Mouse (Mus musculus): ENCODE measurements around the gene Setd1b. TPM values are rescaled to one million over a fixed set of nuclear protein-coding genes. Genes with fewer than 3 reads are reported as not detected.

Gene Setd1b
- polyA plus RNA-seq, 1 experiment from 2014 or later = 11.1 TPM

- H3K4me1 ChIP-seq = peaks cover 24% of the 10 kb centered on the region
- no peak overlapping the region for H3K4me2 ChIP-seq
- WGBS = 40% methylated on average over 7 of the region's 7 CpGs
- no peaks in the 10 kb centered on the region for H3K27me3 ChIP-seq
- no peak overlapping the region for H3K27ac ChIP-seq
- H3K4me3 ChIP-seq (replicated peaks) = no peak overlapping the region
- H3K36me3 ChIP-seq = no peaks in the 10 kb centered on the region
- no peak for ATAC-seq (replicated peaks; ENCODE audit: low FRiP score)
- no peak overlapping the region for H3K9ac ChIP-seq
- H3K9me3 ChIP-seq (replicated peaks) = no peaks in the 10 kb centered on the region
Measured at GRCm38 (mm10) chr5:123114924-123115323, 27.1 kb upstream of the Setd1b start.

DNA sequence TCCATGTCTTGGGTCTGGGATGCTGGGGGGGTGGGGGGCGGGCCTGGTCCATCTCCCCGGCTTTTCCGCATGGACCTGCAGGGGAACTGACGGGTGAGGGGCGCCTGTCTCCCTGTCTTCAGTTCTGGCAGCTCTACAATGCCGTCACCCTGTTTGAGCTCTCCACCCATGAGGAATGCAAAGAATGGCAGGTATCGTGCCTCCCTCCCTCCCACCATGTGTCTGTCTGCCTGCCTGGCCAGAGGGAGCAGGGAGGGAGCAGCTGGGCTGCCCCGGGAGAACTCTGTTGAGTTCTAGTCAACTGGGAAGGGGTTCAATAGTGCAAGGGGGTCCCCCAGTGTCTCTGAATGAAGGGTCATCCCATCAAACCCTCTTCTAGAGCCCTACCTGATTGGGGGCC lies 25.9 kb upstream of the Setd1b start:
- 0 out of 2 replicates have a peak, but pooled peaks cover 13% of the 10 kb centered on the region for H3K4me1 ChIP-seq
- no peak overlapping the region for H3K27ac ChIP-seq
- no peaks in the 10 kb centered on the region for H3K9me3 ChIP-seq (replicated peaks)
- no peaks in the 10 kb centered on the region for H3K36me3 ChIP-seq
- no peak overlapping the region for H3K9ac ChIP-seq
- ATAC-seq (replicated peaks; ENCODE audit: low FRiP score) = no peak
- no peaks in the 10 kb centered on the region for H3K27me3 ChIP-seq
- H3K4me3 ChIP-seq (replicated peaks) = no peak overlapping the region
- WGBS = 72% methylated on average over 8 of the region's 8 CpGs
- no peak overlapping the region for H3K4me2 ChIP-seq

DNA sequence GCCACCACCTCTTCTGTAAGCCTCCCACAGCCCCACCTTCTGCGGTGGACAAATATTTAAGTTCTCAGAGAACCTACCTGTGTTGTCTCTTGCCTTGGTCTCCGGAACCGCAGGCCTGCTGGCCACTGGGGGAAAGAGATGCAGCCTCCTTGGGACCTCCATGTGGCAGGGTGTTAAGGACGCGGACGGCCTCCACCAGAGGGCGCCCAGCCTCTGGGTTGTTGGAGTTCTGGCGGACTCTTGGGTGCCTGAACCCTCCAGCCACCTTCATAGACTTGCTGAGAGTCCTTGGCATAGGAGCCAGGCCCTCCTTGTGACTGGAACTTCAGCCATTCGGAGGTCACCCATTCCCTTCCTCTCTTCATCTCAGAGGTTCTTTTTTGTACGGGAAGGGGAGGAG lies 24.7 kb upstream of the Setd1b start:
- no peaks in the 10 kb centered on the region for H3K36me3 ChIP-seq
- 22% methylated on average over 10 of the region's 10 CpGs for WGBS
- H3K9ac ChIP-seq = no peak overlapping the region
- H3K27ac ChIP-seq = no peak overlapping the region
- no peak overlapping the region for H3K4me2 ChIP-seq
- ATAC-seq (replicated peaks; ENCODE audit: low FRiP score) = 0 out of 2 replicates have a peak, but pooled peaks have one; percentile 60
- 0 out of 2 replicates have a peak, but pooled peaks cover 13% of the 10 kb centered on the region for H3K4me1 ChIP-seq
- no peaks in the 10 kb centered on the region for H3K27me3 ChIP-seq
- H3K4me3 ChIP-seq (replicated peaks) = no peak overlapping the region
- H3K9me3 ChIP-seq (replicated peaks) = 0 out of 2 replicates have a peak, but pooled peaks cover under 1% of the 10 kb centered on the region

GRCm38 (mm10) chr5:123117773-123118172 lies 24.2 kb upstream of the Setd1b start:
- no peak overlapping the region for H3K9ac ChIP-seq
- no peak for ATAC-seq (replicated peaks; ENCODE audit: low FRiP score)
- no peak overlapping the region for H3K4me2 ChIP-seq
- 81% methylated on average over 8 of the region's 8 CpGs for WGBS
- 0 out of 2 replicates have a peak, but pooled peaks cover 3% of the 10 kb centered on the region for H3K9me3 ChIP-seq (replicated peaks)
- H3K4me1 ChIP-seq = 0 out of 2 replicates have a peak, but pooled peaks cover 13% of the 10 kb centered on the region
- no peak overlapping the region for H3K4me3 ChIP-seq (replicated peaks)
- H3K36me3 ChIP-seq = no peaks in the 10 kb centered on the region
- H3K27ac ChIP-seq = no peak overlapping the region
- H3K27me3 ChIP-seq = no peaks in the 10 kb centered on the region

GRCm38 (mm10) chr5:123118826-123119225 lies 23.2 kb upstream of the Setd1b start:
- no peak for ATAC-seq (replicated peaks; ENCODE audit: low FRiP score)
- 72% methylated on average over 10 of the region's 10 CpGs for WGBS
- Histone ChIP-seq H3K9me3 (replicated peaks) (0 out of 2 replicates have a peak, but pooled peaks cover 3% of the 10 kb centered on the region), H3K27me3 (no peaks in the 10 kb centered on the region), H3K4me1 (0 out of 2 replicates have a peak, but pooled peaks cover 13% of the 10 kb centered on the region), H3K36me3 (0 out of 2 replicates have a peak, but pooled peaks cover 3% of the 10 kb centered on the region), H3K4me2 (no peak overlapping the region), H3K9ac (no peak overlapping the region), H3K4me3 (replicated peaks) (no peak overlapping the region), H3K27ac (no peak overlapping the region)

GRCm38 (mm10) chr5:123120624-123121215 lies 21.3 kb upstream of the Setd1b start:
- Histone ChIP-seq H3K9ac (no peak overlapping the region), H3K9me3 (replicated peaks) (0 out of 2 replicates have a peak, but pooled peaks cover 3% of the 10 kb centered on the region), H3K4me1 (0 out of 2 replicates have a peak, but pooled peaks cover 9% of the 10 kb centered on the region), H3K27ac (no peak overlapping the region), H3K4me2 (no peak overlapping the region), H3K27me3 (no peaks in the 10 kb centered on the region), H3K36me3 (0 out of 2 replicates have a peak, but pooled peaks cover 3% of the 10 kb centered on the region), H3K4me3 (replicated peaks) (no peak overlapping the region)
- ATAC-seq (replicated peaks; ENCODE audit: low FRiP score) = no peak
- 56% methylated on average over 7 of the region's 7 CpGs for WGBS

DNA sequence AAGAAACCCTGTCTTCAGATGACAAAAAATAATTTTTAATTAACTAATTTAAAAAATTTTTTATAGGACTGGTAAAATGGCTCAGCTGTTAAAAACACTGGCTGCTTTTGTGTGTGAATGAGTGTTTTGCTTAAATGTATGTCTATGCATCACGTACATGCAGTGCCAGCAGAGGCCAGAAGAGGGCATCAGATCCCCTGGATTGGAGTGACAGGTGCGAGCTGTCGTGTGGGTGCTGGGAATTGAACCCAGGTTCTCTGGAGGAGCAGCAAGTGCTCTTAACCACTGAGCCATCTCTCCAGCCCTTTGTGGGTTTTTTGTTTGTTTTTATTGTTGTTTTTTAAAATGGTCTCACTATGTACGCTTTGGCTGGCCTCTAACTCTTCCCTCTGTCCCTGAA lies 19.8 kb upstream of the Setd1b start:
- Histone ChIP-seq H3K9ac (no peak overlapping the region), H3K4me2 (no peak overlapping the region), H3K9me3 (replicated peaks) (0 out of 2 replicates have a peak, but pooled peaks cover 3% of the 10 kb centered on the region), H3K36me3 (peaks cover 3% of the 10 kb centered on the region; the same call in 1 of the 2 replicates), H3K27ac (no peak overlapping the region), H3K27me3 (no peaks in the 10 kb centered on the region), H3K4me1 (peaks cover 12% of the 10 kb centered on the region; the same call in 1 of the 2 replicates), H3K4me3 (replicated peaks) (no peak overlapping the region)
- WGBS = 92% methylated on average over 4 of the region's 4 CpGs
- ATAC-seq (replicated peaks; ENCODE audit: low FRiP score) = no peak

- Histone ChIP-seq H3K9me3 (replicated peaks) (0 out of 2 replicates have a peak, but pooled peaks cover 3% of the 10 kb centered on the region), H3K36me3 (peaks cover 10% of the 10 kb centered on the region; the same call in 1 of the 2 replicates), H3K27ac (no peak overlapping the region), H3K4me3 (replicated peaks) (no peak overlapping the region), H3K27me3 (no peaks in the 10 kb centered on the region), H3K9ac (no peak overlapping the region), H3K4me1 (peaks cover 21% of the 10 kb centered on the region), H3K4me2 (no peak overlapping the region)
- 78% methylated on average over 6 of the region's 6 CpGs for WGBS
- 0 out of 2 replicates have a peak, but pooled peaks have one; percentile 2 for ATAC-seq (replicated peaks; ENCODE audit: low FRiP score)
Measured at GRCm38 (mm10) chr5:123125105-123125504, 16.9 kb upstream of the Setd1b start.

GRCm38 (mm10) chr5:123125638-123126406 lies 16.2 kb upstream of the Setd1b start:
- 0 out of 2 replicates have a peak, but pooled peaks cover 3% of the 10 kb centered on the region for H3K9me3 ChIP-seq (replicated peaks)
- H3K36me3 ChIP-seq = peaks cover 12% of the 10 kb centered on the region; the same call in 1 of the 2 replicates
- WGBS = 73% methylated on average over 18 of the region's 18 CpGs
- H3K27ac ChIP-seq = peak overlapping the region; percentile 56; the same call in 1 of the 2 replicates
- no peaks in the 10 kb centered on the region for H3K27me3 ChIP-seq
- H3K4me1 ChIP-seq = peaks cover 26% of the 10 kb centered on the region
- no peak overlapping the region for H3K4me2 ChIP-seq
- ATAC-seq (replicated peaks; ENCODE audit: low FRiP score) = 0 out of 2 replicates have a peak, but pooled peaks have one; percentile 24
- no peak overlapping the region for H3K9ac ChIP-seq
- no peak overlapping the region for H3K4me3 ChIP-seq (replicated peaks)

DNA sequence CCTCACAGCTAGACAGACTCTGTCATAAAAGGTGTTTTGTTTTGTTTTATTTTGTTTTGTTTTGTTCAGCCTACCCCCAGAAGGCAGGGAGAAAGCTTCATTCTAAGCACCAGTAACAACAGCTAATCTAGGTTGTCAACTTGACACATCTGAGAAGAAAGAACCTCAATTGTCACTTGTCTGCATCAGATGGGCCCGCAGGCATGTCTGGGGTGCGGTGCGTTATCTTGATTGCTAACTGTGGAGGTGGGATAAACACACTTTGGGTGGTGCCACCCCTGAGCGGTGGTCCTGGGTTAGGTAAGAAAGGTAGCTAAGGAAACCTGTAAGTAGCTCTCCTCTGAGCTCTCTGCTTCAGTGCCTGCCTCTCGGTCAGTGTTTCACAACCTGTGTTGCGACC lies 15.0 kb upstream of the Setd1b start:
- Histone ChIP-seq H3K9ac (no peak overlapping the region), H3K9me3 (replicated peaks) (0 out of 2 replicates have a peak, but pooled peaks cover 3% of the 10 kb centered on the region), H3K4me1 (peaks cover 35% of the 10 kb centered on the region), H3K4me3 (replicated peaks) (no peak overlapping the region), H3K27me3 (no peaks in the 10 kb centered on the region), H3K36me3 (peaks cover 12% of the 10 kb centered on the region; the same call in 1 of the 2 replicates), H3K27ac (no peak overlapping the region), H3K4me2 (no peak overlapping the region)
- 68% methylated on average over 6 of the region's 6 CpGs for WGBS
- no peak for ATAC-seq (replicated peaks; ENCODE audit: low FRiP score)

DNA sequence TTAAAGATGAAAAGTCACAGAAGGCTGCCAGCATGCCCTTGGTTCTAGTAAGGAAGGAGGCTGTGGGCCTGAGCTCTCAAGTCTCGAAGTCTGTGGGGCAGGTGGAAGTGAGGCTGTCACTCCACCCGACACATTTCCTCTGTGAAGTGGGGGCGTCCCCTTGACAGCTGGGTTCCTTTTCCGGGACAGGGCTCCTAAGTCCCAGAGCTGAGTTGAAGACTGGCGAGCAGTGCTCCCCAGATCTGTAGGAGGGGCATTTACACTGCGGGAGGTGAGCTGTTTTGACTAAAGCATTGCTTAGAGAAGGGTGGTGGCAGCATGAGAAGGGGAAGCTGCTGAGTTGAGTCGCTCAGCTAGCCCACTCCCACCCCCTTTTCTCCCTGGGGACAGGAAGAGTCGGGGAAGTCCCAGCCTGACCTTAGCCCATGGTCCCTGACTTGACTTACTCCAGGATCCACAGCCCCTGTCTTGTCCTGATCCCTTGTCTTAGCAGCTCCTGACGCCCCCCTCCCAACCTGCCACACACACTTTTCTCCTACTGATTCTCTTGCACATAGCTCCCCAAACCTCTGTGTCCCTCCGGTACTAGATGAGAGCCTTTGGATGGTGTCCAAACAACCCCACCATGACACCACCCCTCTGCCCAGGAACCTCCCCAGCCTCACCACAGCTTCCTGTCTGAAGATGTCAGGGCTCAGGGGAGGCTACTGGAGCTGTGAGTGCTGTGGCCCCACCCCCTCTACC lies 13.4 kb upstream of the Setd1b start:
- no peak overlapping the region for H3K4me2 ChIP-seq
- H3K36me3 ChIP-seq = peaks cover 12% of the 10 kb centered on the region
- peaks cover 49% of the 10 kb centered on the region for H3K4me1 ChIP-seq
- 52% methylated on average over 10 of the region's 10 CpGs for WGBS
- H3K27ac ChIP-seq = no peak overlapping the region
- ATAC-seq (replicated peaks; ENCODE audit: low FRiP score) = no peak
- H3K9ac ChIP-seq = no peak overlapping the region
- no peaks in the 10 kb centered on the region for H3K9me3 ChIP-seq (replicated peaks)
- no peaks in the 10 kb centered on the region for H3K27me3 ChIP-seq
- H3K4me3 ChIP-seq (replicated peaks) = no peak overlapping the region
